Mouse (Mus musculus): ENCODE results near the gene Lactbl1. TPM values are rescaled to one million over a fixed set of nuclear protein-coding genes. Genes with fewer than 3 reads are reported as not detected.

The Lactbl1 gene
- polyA plus RNA-seq, 1 experiment, result not detected

- TF ChIP-seq CTCF (IDR thresholded peaks at IDR 0.05; ENCODE audit: insufficient read depth, low read depth, low read length) (no peak), POLR2A (IDR thresholded peaks at IDR 0.05; ENCODE audit: insufficient read depth, low read depth, low read length) (no peak)
- 81% methylated on average over 6 of the region's 6 CpGs for WGBS
Measured at GRCm38 (mm10) chr4:136626590-136626989, 4.2 kb downstream of the Lactbl1 start.

GRCm38 (mm10) chr4:136631237-136631994, 9.0 kb downstream of the Lactbl1 start:
- H3K4me1 ChIP-seq (ENCODE audit: control insufficient read depth, insufficient read depth, low read length), result peaks cover 3% of the 10 kb centered on the region; the same call in 1 of the 2 replicates
- no peak overlapping the region for H3K4me3 ChIP-seq (ENCODE audit: insufficient read depth, low read depth, low read length)
- 81% methylated on average over 11 of the region's 11 CpGs for WGBS
- TF ChIP-seq POLR2A (IDR thresholded peaks at IDR 0.05; ENCODE audit: insufficient read depth, low read depth, low read length), result no peak
- TF ChIP-seq CTCF (IDR thresholded peaks at IDR 0.05; ENCODE audit: insufficient read depth, low read depth, low read length), result no peak
- no peak overlapping the region for H3K27ac ChIP-seq (ENCODE audit: insufficient read depth, low read depth, low read length)

More at GRCm38 (mm10) chr4:136626590-136626989, 4.2 kb downstream of the Lactbl1 start:
- Histone ChIP-seq H3K4me1 (ENCODE audit: control insufficient read depth, insufficient read depth, low read length) (peaks cover 3% of the 10 kb centered on the region; the same call in 1 of the 2 replicates), H3K27ac (ENCODE audit: insufficient read depth, low read depth, low read length) (no peak overlapping the region), H3K4me3 (ENCODE audit: insufficient read depth, low read depth, low read length) (no peak overlapping the region)

GRCm38 (mm10) chr4:136635995-136636394, 13.6 kb downstream of the Lactbl1 start:
- Histone ChIP-seq H3K4me1 (ENCODE audit: control insufficient read depth, insufficient read depth, low read length) (peaks cover 14% of the 10 kb centered on the region), H3K27ac (ENCODE audit: insufficient read depth, low read depth, low read length) (no peak overlapping the region), H3K4me3 (ENCODE audit: insufficient read depth, low read depth, low read length) (no peak overlapping the region)
- no peak for TF ChIP-seq POLR2A (IDR thresholded peaks at IDR 0.05; ENCODE audit: insufficient read depth, low read depth, low read length)
- no peak for TF ChIP-seq CTCF (IDR thresholded peaks at IDR 0.05; ENCODE audit: insufficient read depth, low read depth, low read length)

- Histone ChIP-seq H3K4me3 (ENCODE audit: insufficient read depth, low read depth, low read length) (no peak overlapping the region), H3K27ac (ENCODE audit: insufficient read depth, low read depth, low read length) (no peak overlapping the region), H3K4me1 (ENCODE audit: control insufficient read depth, insufficient read depth, low read length) (peaks cover 11% of the 10 kb centered on the region)
- WGBS, result 79% methylated on average over 5 of the region's 5 CpGs
- TF ChIP-seq CTCF (IDR thresholded peaks at IDR 0.05; ENCODE audit: insufficient read depth, low read depth, low read length) (no peak), POLR2A (IDR thresholded peaks at IDR 0.05; ENCODE audit: insufficient read depth, low read depth, low read length) (no peak)
Measured at GRCm38 (mm10) chr4:136636511-136636910, 14.1 kb downstream of the Lactbl1 start.

- WGBS, result 15% methylated on average over 37 of the region's 37 CpGs
- TF ChIP-seq CTCF (IDR thresholded peaks at IDR 0.05; ENCODE audit: insufficient read depth, low read depth, low read length) (no peak), POLR2A (IDR thresholded peaks at IDR 0.05; ENCODE audit: insufficient read depth, low read depth, low read length) (no peak)
- no peak overlapping the region for H3K27ac ChIP-seq (ENCODE audit: insufficient read depth, low read depth, low read length)
- H3K4me3 ChIP-seq (ENCODE audit: insufficient read depth, low read depth, low read length), result peak overlapping the region; percentile 53
- peaks cover 11% of the 10 kb centered on the region for H3K4me1 ChIP-seq (ENCODE audit: control insufficient read depth, insufficient read depth, low read length)
Measured at GRCm38 (mm10) chr4:136636983-136637562, 14.7 kb downstream of the Lactbl1 start.

GRCm38 (mm10) chr4:136637563-136638229, 15.3 kb downstream of the Lactbl1 start:
- 4% methylated on average over 76 of the region's 76 CpGs for WGBS
- peak overlapping the region; percentile 53 for H3K4me3 ChIP-seq (ENCODE audit: insufficient read depth, low read depth, low read length)
- peaks cover 11% of the 10 kb centered on the region for H3K4me1 ChIP-seq (ENCODE audit: control insufficient read depth, insufficient read depth, low read length)
- TF ChIP-seq CTCF (IDR thresholded peaks at IDR 0.05; ENCODE audit: insufficient read depth, low read depth, low read length) (no peak), POLR2A (IDR thresholded peaks at IDR 0.05; ENCODE audit: insufficient read depth, low read depth, low read length) (no peak)
- H3K27ac ChIP-seq (ENCODE audit: insufficient read depth, low read depth, low read length), result no peak overlapping the region

- Histone ChIP-seq H3K27ac (ENCODE audit: insufficient read depth, low read depth, low read length) (no peak overlapping the region), H3K4me3 (ENCODE audit: insufficient read depth, low read depth, low read length) (no peak overlapping the region), H3K4me1 (ENCODE audit: control insufficient read depth, insufficient read depth, low read length) (peaks cover 11% of the 10 kb centered on the region)
- TF ChIP-seq CTCF (IDR thresholded peaks at IDR 0.05; ENCODE audit: insufficient read depth, low read depth, low read length) (no peak), POLR2A (IDR thresholded peaks at IDR 0.05; ENCODE audit: insufficient read depth, low read depth, low read length) (no peak)
- 65% methylated on average over 7 of the region's 7 CpGs for WGBS
Measured at GRCm38 (mm10) chr4:136638230-136638750, 15.9 kb downstream of the Lactbl1 start.

GRCm38 (mm10) chr4:136638890-136639289, 16.5 kb downstream of the Lactbl1 start:
- 49% methylated on average over 10 of the region's 10 CpGs for WGBS
- TF ChIP-seq POLR2A (IDR thresholded peaks at IDR 0.05; ENCODE audit: insufficient read depth, low read depth, low read length) (no peak), CTCF (IDR thresholded peaks at IDR 0.05; ENCODE audit: insufficient read depth, low read depth, low read length) (no peak)
- H3K27ac ChIP-seq (ENCODE audit: insufficient read depth, low read depth, low read length), result no peak overlapping the region
- no peak overlapping the region for H3K4me3 ChIP-seq (ENCODE audit: insufficient read depth, low read depth, low read length)
- peaks cover 11% of the 10 kb centered on the region for H3K4me1 ChIP-seq (ENCODE audit: control insufficient read depth, insufficient read depth, low read length)
